8 mouse cellular contexts compared by ENCODE assay signal in genomic region chr17:27087426-27087825, GRCm38 (mm10). TPM values are rescaled to one million over a fixed set of nuclear protein-coding genes. Genes with fewer than 3 reads are reported as not detected.
DNase-seq lines count a peak whose midpoint lies in the region; ATAC-seq lines count a peak whose summit lies in the region.

No protein-coding gene starts in this region.

- peak overlapping the region; percentile 17; the same call in 1 of the 2 replicates for H3K4me2 ChIP-seq in forebrain, embryonic 12.5 days
- H3K4me2 ChIP-seq in forebrain, embryonic 16.5 days (ENCODE audit: low read length): no peak overlapping the region

- H3K4me1 ChIP-seq in forebrain, embryonic 12.5 days: no peaks in the 10 kb centered on the region; the same call in 1 of the 2 replicates
- H3K4me1 ChIP-seq in forebrain, embryonic 16.5 days (replicated peaks; ENCODE audit: control insufficient read depth, insufficient read depth, low read length): no peaks in the 10 kb centered on the region

- no peak overlapping the region for H3K9ac ChIP-seq in forebrain, embryonic 12.5 days
- H3K9ac ChIP-seq in forebrain, embryonic 16.5 days (replicated peaks; ENCODE audit: low read depth, low read length): no peak overlapping the region

- H3K9me3 ChIP-seq in forebrain, embryonic 12.5 days: no peaks in the 10 kb centered on the region
- H3K9me3 ChIP-seq in forebrain, embryonic 16.5 days (ENCODE audit: control insufficient read depth, low read length): peaks cover 2% of the 10 kb centered on the region; the same call in 1 of the 2 replicates

- H3K4me3 ChIP-seq in forebrain, embryonic 12.5 days (replicated peaks): no peak overlapping the region
- no peak overlapping the region for H3K4me3 ChIP-seq in forebrain, embryonic 16.5 days (replicated peaks; ENCODE audit: low read length)

- no peak overlapping the region for H3K27ac ChIP-seq in forebrain, embryonic 12.5 days
- H3K27ac ChIP-seq in forebrain, embryonic 16.5 days (ENCODE audit: low read length): no peak overlapping the region

- 38% methylated on average over 12 of the region's 12 CpGs for WGBS in forebrain, embryonic 12.5 days
- 32% methylated on average over 12 of the region's 12 CpGs for WGBS in forebrain, embryonic 16.5 days

- H3K27me3 ChIP-seq in forebrain, embryonic 12.5 days: no peaks in the 10 kb centered on the region
- H3K27me3 ChIP-seq in forebrain, embryonic 16.5 days (replicated peaks; ENCODE audit: control insufficient read depth, insufficient read depth, low read length): no peaks in the 10 kb centered on the region

- DNase-seq in ovary, postnatal 36 days (ENCODE audit: low spot score): peak; percentile 27
- no peak for DNase-seq in ovary, adult 18-20 months (ENCODE audit: low spot score)
- DNase-seq in forelimb bud, embryonic 11.5 days (ENCODE audit: low read depth, low spot score): peak; percentile 56
- DNase-seq in retina, postnatal 7 days (ENCODE audit: low read depth, low spot score): peak; percentile 13
- DNase-seq in right cerebral cortex, adult 18-20 months: no peak
- no peak for DNase-seq in gastrocnemius, postnatal 4 days (ENCODE audit: low spot score in 2 of 2)

- H3K36me3 ChIP-seq in forebrain, embryonic 12.5 days (replicated peaks): no peaks in the 10 kb centered on the region
- no peaks in the 10 kb centered on the region for H3K36me3 ChIP-seq in forebrain, embryonic 16.5 days (ENCODE audit: control insufficient read depth, insufficient read depth)

- ATAC-seq in forebrain, embryonic 12.5 days (ENCODE audit: low FRiP score): no peak
- ATAC-seq in forebrain, embryonic 16.5 days: no peak

RNA-seq across cellular contexts. Expression of gene Itpr3, which starts 30.3 kb away (rescaled TPM):
- polyA plus RNA-seq in forebrain, embryonic 12.5 days (2016; fragmentation: Nextera tagmentation; extraction: Ambion mirVana): 1.6 and 3.3 TPM in 2 replicates
- polyA plus RNA-seq in forebrain, embryonic 16.5 days (2015; fragmentation: Nextera tagmentation; extraction: Ambion mirVana): 0.63 and 0.73 TPM in 2 replicates
- 1 to 10 TPM; 8.7 to 9.1 TPM for total RNA-seq in gastrocnemius, postnatal 4 days (2021)

RNA-seq across cellular contexts. Expression of gene Uqcc2, which starts 46.3 kb away (rescaled TPM):
- 274 and 306 TPM in 2 replicates for polyA plus RNA-seq in forebrain, embryonic 12.5 days (2016; fragmentation: Nextera tagmentation; extraction: Ambion mirVana)
- 253 and 266 TPM in 2 replicates for polyA plus RNA-seq in forebrain, embryonic 16.5 days (2015; fragmentation: Nextera tagmentation; extraction: Ambion mirVana)
- 100 to 1,000 TPM; 230 to 262 TPM for total RNA-seq in gastrocnemius, postnatal 4 days (2021)

RNA-seq across cellular contexts. Expression of gene Bak1, which starts 58.6 kb away (rescaled TPM):
- polyA plus RNA-seq in forebrain, embryonic 12.5 days (2016; fragmentation: Nextera tagmentation; extraction: Ambion mirVana): 3.0 and 3.1 TPM in 2 replicates
- 2.2 and 2.7 TPM in 2 replicates for polyA plus RNA-seq in forebrain, embryonic 16.5 days (2015; fragmentation: Nextera tagmentation; extraction: Ambion mirVana)
- 10 to 100 TPM; 30.2 to 35.2 TPM for total RNA-seq in gastrocnemius, postnatal 4 days (2021)

Comparison
In these comparisons a context has a peak if more than half of its experiments do, and no peak if none do; other contexts are left out.
1. DNase-seq: peak in ovary, postnatal 36 days (single experiment), forelimb bud, embryonic 11.5 days (single experiment) and retina, postnatal 7 days (single experiment); none in ovary, adult 18-20 months (single experiment), right cerebral cortex, adult 18-20 months (single experiment) and gastrocnemius, postnatal 4 days (0 of 2).